Mouse (Mus musculus): Measurements from ENCODE around the gene Skint1. TPM values are rescaled to one million over a fixed set of nuclear protein-coding genes. Genes with fewer than 3 reads are reported as not detected.
"Not testable (repeated sequence)": the region's sequence is repeated elsewhere in the genome, so short reads cannot be mapped to it uniquely, and the experiment has no call there.

The Skint1 gene
- not detected in 2 replicates for polyA plus RNA-seq (2012; rRNA removed)

DNA sequence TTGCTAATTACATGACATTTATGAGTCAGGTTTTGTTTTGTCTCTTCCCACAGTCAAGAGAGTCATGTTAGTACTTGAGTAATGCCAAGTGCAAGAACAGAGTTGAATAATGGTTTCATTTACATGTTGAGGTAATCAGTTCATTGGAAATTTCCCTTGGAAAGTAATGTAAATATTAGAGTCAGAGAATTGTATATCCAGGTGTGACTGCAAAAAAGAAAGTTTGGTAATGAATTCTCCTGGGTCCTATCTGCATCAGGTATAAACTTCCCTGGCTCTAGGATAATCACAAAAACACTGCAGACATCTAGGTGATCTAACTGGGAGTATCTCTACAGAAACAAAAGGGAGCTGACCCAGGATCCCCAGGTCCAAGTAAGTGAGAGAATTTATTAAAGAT, at the start of gene Skint1:
Gene Skint1, plus strand, starts transcription at position 301 of the 400 bp plus-strand sequence.
- H3K4me1 ChIP-seq (ENCODE audit: control insufficient read depth, insufficient read depth, low read length), result no peaks in the 10 kb centered on the region
- H3K36me3 ChIP-seq (ENCODE audit: control insufficient read depth, insufficient read depth, low read length), result no peaks in the 10 kb centered on the region
- no peaks in the 10 kb centered on the region for H3K27me3 ChIP-seq (replicated peaks; ENCODE audit: control insufficient read depth, insufficient read depth, low read length)
- H3K27ac ChIP-seq (ENCODE audit: insufficient read depth, low read depth, low read length), result no peak within 1 kb of the TSS
- DNase-seq, result no peak
- no peak for TF ChIP-seq CTCF (conservative IDR thresholded peaks at IDR 0.05; ENCODE audit: insufficient read depth, insufficient read length, low read depth, low read length)
- no peak for TF ChIP-seq POLR2A (IDR thresholded peaks at IDR 0.05; ENCODE audit: low read depth, low read length)
- no peak within 1 kb of the TSS for H3K4me3 ChIP-seq (ENCODE audit: insufficient read depth, low read depth, low read length)

DNA sequence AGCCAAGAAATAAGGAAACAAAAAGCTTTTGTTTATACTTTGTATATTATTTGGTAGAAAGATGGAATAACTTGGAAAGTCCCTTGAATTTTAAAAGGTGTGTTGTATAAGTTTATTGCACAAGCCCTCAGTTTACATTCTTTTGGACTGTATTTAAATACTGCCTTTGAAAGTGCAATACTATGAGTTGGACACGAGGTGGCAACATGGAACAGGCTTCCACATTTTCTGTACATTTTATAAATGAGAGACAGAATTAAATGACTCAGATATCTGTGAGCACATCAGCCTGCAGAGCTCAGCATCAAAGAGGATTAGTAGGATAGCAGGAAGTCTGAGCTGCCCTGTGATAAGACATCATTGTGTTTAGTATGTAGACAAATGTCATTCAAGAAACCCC, 44.8 kb upstream of the Skint1 start:
- TF ChIP-seq POLR2A (IDR thresholded peaks at IDR 0.05; ENCODE audit: low read depth, low read length) (no peak), CTCF (conservative IDR thresholded peaks at IDR 0.05; ENCODE audit: insufficient read depth, insufficient read length, low read depth, low read length) (no peak)
- Histone ChIP-seq H3K36me3 (ENCODE audit: control insufficient read depth, insufficient read depth, low read length) (no peaks in the 10 kb centered on the region), H3K27me3 (replicated peaks; ENCODE audit: control insufficient read depth, insufficient read depth, low read length) (no peaks in the 10 kb centered on the region), H3K4me1 (ENCODE audit: control insufficient read depth, insufficient read depth, low read length) (no peaks in the 10 kb centered on the region), H3K27ac (ENCODE audit: insufficient read depth, low read depth, low read length) (no peak overlapping the region), H3K4me3 (ENCODE audit: insufficient read depth, low read depth, low read length) (no peak overlapping the region)
- DNase-seq, result no peak
- WGBS, result 10% methylated on average over 1 of the region's 1 CpGs

DNA sequence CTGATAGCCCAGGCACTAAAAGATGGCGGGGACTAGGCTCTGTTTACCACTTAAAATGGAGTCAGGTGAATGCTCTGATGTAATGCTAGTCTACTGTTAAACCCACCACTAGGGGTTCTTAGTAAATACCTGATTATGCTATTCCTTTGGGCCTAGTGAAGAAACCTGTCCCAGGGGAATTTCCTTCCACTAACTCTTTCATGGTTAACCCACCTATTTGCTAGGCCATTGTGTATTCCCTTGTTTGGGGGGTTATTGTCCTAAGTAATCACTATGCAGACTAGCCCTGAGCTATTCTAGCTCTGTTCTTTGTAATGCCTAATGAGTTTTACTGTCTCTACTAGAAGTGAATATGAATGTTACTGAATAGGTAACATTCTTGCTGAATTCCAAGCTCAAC, 42.8 kb upstream of the Skint1 start:
- H3K27me3 ChIP-seq (replicated peaks; ENCODE audit: control insufficient read depth, insufficient read depth, low read length); H3K4me1 ChIP-seq (ENCODE audit: control insufficient read depth, insufficient read depth, low read length); H3K27ac ChIP-seq (ENCODE audit: insufficient read depth, low read depth, low read length); H3K4me3 ChIP-seq (ENCODE audit: insufficient read depth, low read depth, low read length); DNase-seq; H3K36me3 ChIP-seq (ENCODE audit: control insufficient read depth, insufficient read depth, low read length): not testable (repeated sequence)
- 72% methylated on average over 1 of the region's 1 CpGs for WGBS

DNA sequence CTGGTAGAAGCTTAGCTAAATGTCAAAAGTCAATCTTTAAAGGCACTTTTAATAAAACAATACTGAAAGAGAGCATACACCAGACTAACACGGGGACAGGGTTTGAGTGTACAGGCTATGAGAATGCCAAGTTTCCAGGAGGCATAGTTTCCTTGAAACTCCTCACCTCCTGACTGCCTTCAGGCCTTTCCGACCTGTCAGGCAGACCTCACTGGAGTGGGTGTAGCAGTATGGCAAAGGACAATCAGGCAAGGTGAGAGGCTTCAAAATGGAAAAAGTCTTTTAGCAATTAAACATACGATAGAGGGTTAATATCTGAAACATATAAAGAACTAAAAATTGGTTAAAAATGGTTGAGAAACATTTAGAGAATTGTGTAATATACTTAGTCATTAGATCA, 42.4 kb upstream of the Skint1 start:
- Histone ChIP-seq H3K36me3 (ENCODE audit: control insufficient read depth, insufficient read depth, low read length) (no peaks in the 10 kb centered on the region), H3K4me1 (ENCODE audit: control insufficient read depth, insufficient read depth, low read length) (no peaks in the 10 kb centered on the region), H3K27ac (ENCODE audit: insufficient read depth, low read depth, low read length) (no peak overlapping the region), H3K27me3 (replicated peaks; ENCODE audit: control insufficient read depth, insufficient read depth, low read length) (no peaks in the 10 kb centered on the region), H3K4me3 (ENCODE audit: insufficient read depth, low read depth, low read length) (no peak overlapping the region)
- DNase-seq, result no peak
- WGBS, result 78% methylated on average over 3 of the region's 3 CpGs
- no peak for TF ChIP-seq POLR2A (IDR thresholded peaks at IDR 0.05; ENCODE audit: low read depth, low read length)
- no peak for TF ChIP-seq CTCF (conservative IDR thresholded peaks at IDR 0.05; ENCODE audit: insufficient read depth, insufficient read length, low read depth, low read length)

DNA sequence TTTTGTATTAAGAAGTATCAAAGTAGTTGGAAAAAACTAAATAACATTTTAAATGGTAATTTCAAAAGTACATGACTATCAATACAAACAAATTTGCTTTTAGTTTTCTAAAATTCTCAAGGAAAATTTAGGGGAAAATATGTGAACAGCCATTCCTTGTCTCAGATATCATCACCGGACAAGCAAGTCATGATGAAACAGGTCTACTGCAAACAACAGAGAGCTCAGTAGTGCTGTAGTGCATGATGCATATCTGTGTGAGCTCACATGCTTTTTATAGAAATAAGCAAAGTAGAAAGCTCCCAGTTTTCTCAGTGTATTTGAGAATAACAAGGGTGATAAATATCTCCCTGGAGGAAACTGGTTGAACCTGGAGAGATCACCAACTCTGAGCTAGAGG, 33.4 kb upstream of the Skint1 start, which contains the start of gene Skint7:
Gene Skint7, plus strand, starts transcription at position 301 of the 400 bp plus-strand sequence.
- H3K4me3 ChIP-seq (ENCODE audit: insufficient read depth, low read depth, low read length), result no peak within 1 kb of the TSS
- no peaks in the 10 kb centered on the region for H3K36me3 ChIP-seq (ENCODE audit: control insufficient read depth, insufficient read depth, low read length)
- 90% methylated on average over 1 of the region's 1 CpGs for WGBS
- TF ChIP-seq CTCF (conservative IDR thresholded peaks at IDR 0.05; ENCODE audit: insufficient read depth, insufficient read length, low read depth, low read length) (no peak), POLR2A (IDR thresholded peaks at IDR 0.05; ENCODE audit: low read depth, low read length) (no peak)
- no peak within 1 kb of the TSS for H3K27ac ChIP-seq (ENCODE audit: insufficient read depth, low read depth, low read length)
- no peak for DNase-seq
- no peaks in the 10 kb centered on the region for H3K4me1 ChIP-seq (ENCODE audit: control insufficient read depth, insufficient read depth, low read length)
- H3K27me3 ChIP-seq (replicated peaks; ENCODE audit: control insufficient read depth, insufficient read depth, low read length), result no peaks in the 10 kb centered on the region

GRCm38 (mm10) chr4:112071716-112072115, 65.6 kb downstream of the Skint1 start, which contains the start of gene Skint4:
Gene Skint4, plus strand, starts transcription at chr4:112072016.
- Histone ChIP-seq H3K4me1 (ENCODE audit: control insufficient read depth, insufficient read depth, low read length) (no peaks in the 10 kb centered on the region), H3K4me3 (ENCODE audit: insufficient read depth, low read depth, low read length) (no peak within 1 kb of the TSS), H3K27ac (ENCODE audit: insufficient read depth, low read depth, low read length) (no peak within 1 kb of the TSS), H3K36me3 (ENCODE audit: control insufficient read depth, insufficient read depth, low read length) (no peaks in the 10 kb centered on the region), H3K27me3 (replicated peaks; ENCODE audit: control insufficient read depth, insufficient read depth, low read length) (no peaks in the 10 kb centered on the region)
- no peak for DNase-seq
- TF ChIP-seq CTCF (conservative IDR thresholded peaks at IDR 0.05; ENCODE audit: insufficient read depth, insufficient read length, low read depth, low read length) (no peak), POLR2A (IDR thresholded peaks at IDR 0.05; ENCODE audit: low read depth, low read length) (no peak)

Other genes with a start within 250 kb of the Skint1 start
- gene Slc5a9, start 103.4 kb upstream of the Skint1 start, polyA plus RNA-seq (2012; rRNA removed), result 36.0 and 48.1 TPM in 2 replicates
- gene Skint8, start 86.9 kb upstream of the Skint1 start, polyA plus RNA-seq (2012; rRNA removed), result not detected in 2 replicates
- not detected in 2 replicates for gene Skint7, start 33.3 kb upstream of the Skint1 start, polyA plus RNA-seq (2012; rRNA removed)
- gene Skint4, start 65.7 kb downstream of the Skint1 start, polyA plus RNA-seq (2012; rRNA removed), result not detected in 2 replicates
- gene Skint3, start 226.0 kb downstream of the Skint1 start, polyA plus RNA-seq (2012; rRNA removed), result 0.06 and 0.07 TPM in 2 replicates